Mouse (Mus musculus) heart, postnatal 25 days (tissue): Measurements from ENCODE around the gene Vmn1r86. TPM values are rescaled to one million over a fixed set of nuclear protein-coding genes. Genes with fewer than 3 reads are reported as not detected.
"Not testable (repeated sequence)": the region's sequence is repeated elsewhere in the genome, so short reads cannot be mapped to it uniquely, and the experiment has no call there.

ENCODE experiments used
- DNase-seq: peaks from one replicate; pipeline ENCODE4 v3.0.0; 2022; ENCODE audit warnings: low spot score
- intact Hi-C: fragments of 180-260 bp; cut with DNase I; formaldehyde crosslinking; loops from one replicate; pipeline ENCODE4 v1.15.1; 2025
- total RNA-seq, 2 experiments: library from RNA; stranded (reverse); gene quantifications; 2 replicates each; pipeline ENCODE4 v1.2.3; 2021

Gene Vmn1r86
- total RNA-seq = not detected

DNA sequence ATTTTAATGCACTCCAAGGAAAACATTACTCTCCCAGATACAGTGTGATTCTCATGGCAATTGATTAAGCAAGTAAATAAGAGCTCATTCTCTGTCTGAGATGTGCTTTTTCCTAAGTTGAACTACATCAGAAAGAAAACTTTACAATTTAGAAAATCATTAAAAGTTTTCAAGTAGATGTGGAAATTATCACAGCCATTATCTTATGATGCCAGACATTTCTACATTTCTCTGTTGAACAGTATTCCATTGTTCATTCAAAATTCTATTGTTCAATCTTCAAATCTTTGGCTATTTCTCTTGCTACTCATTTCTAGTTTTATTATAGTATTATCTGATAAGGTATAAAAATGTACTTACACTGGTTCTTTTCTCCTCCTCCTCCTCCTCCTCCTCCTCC lies at the start of gene Vmn1r86:
Gene Vmn1r86, minus strand, starts transcription at position 101 of the 400 bp plus-strand sequence.
- no peak for DNase-seq
- intact Hi-C loops = no loop called here

- intact Hi-C loops = no loop called here
- DNase-seq = no peak
Measured at GRCm38 (mm10) chr7:13159268-13159667, 39.6 kb upstream of the Vmn1r86 start, which contains the start of gene Vmn1r88. Gene Vmn1r88, plus strand, starts transcription at chr7:13159568.

DNA sequence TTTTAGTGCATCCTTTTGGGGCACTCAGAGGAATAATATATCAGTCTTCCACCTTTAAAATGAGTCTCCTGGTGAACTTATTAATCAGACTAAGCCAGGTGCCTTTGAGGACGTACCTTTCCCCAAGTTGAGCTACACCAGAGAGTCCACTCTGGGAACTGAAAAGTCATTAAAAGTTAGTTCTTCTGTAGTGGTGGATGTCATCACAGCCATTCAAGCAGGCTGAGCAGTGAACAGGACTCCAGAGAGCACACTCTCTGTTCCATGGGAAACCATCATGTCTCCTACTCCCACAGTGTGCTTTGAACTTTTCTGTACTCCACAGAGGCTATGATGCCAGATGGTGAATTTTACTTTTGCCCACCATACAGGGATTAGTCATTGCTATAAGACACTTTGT lies 20.3 kb upstream of the Vmn1r86 start, which contains the start of gene Vmn1r87:
Gene Vmn1r87, minus strand, starts transcription at position 101 of the 400 bp plus-strand sequence.
- intact Hi-C loops = no loop called here
- DNase-seq = no peak

DNA sequence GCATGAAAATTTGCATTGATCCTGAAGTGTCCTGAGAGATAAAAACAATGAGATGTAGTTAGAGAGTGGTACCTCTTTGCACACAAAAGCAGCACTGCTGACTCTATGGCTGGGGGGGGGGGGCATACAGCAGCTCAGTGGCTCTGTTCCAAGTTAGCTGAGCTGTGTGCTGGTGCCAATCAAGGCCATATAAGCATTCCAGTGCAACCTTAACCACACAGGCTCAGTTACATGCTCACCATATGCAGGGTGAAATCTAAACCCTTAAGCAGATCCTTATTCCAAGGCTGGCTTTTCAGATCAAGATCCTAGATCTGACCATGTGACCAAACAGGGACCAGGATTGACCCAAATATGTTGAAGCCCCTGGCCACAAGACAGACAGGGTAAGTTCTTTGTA lies 17.6 kb upstream of the Vmn1r86 start:
- intact Hi-C loops = no loop called here
- no peak for DNase-seq

GRCm38 (mm10) chr7:13131856-13132255 lies 12.1 kb upstream of the Vmn1r86 start:
- DNase-seq = no peak
- intact Hi-C loops = no loop called here

- intact Hi-C loops, DNase-seq: not testable (repeated sequence)
Measured at GRCm38 (mm10) chr7:13123554-13124153, 3.9 kb upstream of the Vmn1r86 start.

- intact Hi-C loops = no loop called here
- no peak for DNase-seq
Measured at GRCm38 (mm10) chr7:13095073-13095472, 24.6 kb downstream of the Vmn1r86 start, which contains the start of gene Vmn1r85. Gene Vmn1r85, minus strand, starts transcription at chr7:13095173.

DNA sequence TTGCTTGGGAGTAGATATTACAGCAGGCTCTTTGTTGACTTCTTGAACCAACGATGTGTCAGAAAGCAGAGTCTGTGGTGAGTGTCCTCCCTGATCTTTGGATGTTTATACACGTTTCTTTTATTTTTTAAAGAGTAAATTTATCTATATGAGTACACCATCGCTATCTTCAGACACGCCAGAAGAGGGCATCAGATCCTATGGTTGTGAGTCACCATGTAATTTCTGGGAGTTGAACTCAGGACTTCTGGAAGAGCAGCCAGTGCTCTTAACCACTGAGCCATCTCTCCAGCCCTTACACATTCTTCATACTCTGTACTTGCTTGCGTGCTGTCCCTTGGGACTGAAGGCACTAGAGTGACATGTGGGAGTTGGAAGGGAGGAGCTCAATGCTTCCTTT lies 47.4 kb downstream of the Vmn1r86 start:
- intact Hi-C loops = no loop called here
- no peak for DNase-seq

DNA sequence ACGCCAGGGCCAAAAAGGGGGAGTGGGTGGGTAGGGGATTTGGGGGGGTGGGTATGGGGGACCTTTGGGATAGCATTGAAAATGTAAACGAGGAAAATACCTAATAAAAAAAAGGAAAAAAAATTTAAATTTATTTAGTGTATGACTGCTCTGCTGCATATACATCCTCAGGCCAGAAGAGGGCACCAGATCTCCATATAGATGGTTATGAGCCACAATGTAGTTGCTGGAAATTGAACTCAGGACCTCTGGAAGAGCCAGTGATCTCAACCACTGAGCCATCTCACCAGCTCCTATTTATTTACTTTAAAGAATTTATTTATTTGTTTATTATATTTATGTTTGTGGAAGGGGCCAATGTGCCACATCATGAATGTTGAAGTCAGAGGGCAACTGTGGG lies 56.3 kb downstream of the Vmn1r86 start:
- DNase-seq, intact Hi-C loops: not testable (repeated sequence)

DNA sequence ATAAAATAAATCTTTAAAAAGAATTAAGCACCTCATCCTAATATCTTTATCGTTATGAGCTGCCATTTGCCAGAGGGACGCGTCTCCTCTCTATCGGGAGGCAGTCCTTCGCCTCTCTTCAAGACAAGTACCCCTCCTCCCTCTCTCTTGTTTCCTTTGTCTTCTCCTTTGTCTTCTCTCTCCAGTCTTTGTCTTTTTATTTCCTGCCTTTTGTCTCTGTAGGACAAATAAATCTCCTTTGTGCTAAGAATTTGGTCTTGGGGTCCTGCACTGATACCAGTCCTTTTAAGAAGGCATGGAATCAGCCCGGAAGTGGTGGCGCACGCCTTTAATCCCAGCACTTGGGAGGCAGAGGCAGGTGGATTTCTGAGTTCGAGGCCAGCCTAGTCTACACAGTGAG lies 60.2 kb downstream of the Vmn1r86 start:
- intact Hi-C loops = no loop called here
- no peak for DNase-seq

- no peak for DNase-seq
- intact Hi-C loops = no loop called here
Measured at GRCm38 (mm10) chr7:13056913-13057700, 62.6 kb downstream of the Vmn1r86 start.

- DNase-seq = peak; percentile 82
- intact Hi-C loops = loop anchor here (2.0 to 5.0 kb wide), 3 partner anchors 20 to 223 kb away; partner anchors contain the start of genes Chmp2a, Lig1, Rps5 and Zswim9
Measured at GRCm38 (mm10) chr7:13054287-13055010, 65.3 kb downstream of the Vmn1r86 start, which contains the start of gene Mzf1. Gene Mzf1, minus strand, starts transcription at chr7:13054764.

- intact Hi-C loops = loop anchor here (2.0 to 5.0 kb wide), 3 partner anchors 19 to 223 kb away; partner anchors contain the start of genes Chmp2a, Lig1, Rps5 and Zswim9
- no peak for DNase-seq
Measured at GRCm38 (mm10) chr7:13053961-13054286, 65.8 kb downstream of the Vmn1r86 start.

DNA sequence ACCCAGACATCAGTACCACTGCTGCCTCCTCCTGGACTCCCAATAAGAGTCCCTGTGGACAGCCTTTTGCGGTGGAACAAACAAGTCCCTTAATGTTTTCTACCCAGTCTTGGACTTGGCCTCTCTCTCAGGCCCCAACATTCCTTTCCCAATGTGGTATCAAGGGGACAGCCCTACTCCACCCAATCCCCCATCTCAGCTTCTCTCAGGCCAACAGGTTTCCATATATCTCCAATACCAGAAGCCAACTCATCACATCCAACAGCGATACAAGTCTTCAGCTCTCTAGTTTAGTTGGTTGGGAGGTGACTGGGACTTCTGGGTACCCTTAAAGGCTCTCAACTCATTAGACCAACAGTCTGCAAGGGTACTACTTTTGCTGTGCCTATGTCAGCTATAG lies 66.2 kb downstream of the Vmn1r86 start:
- intact Hi-C loops = loop anchor here (5.0 kb wide), 2 partner anchors 131 to 224 kb away; partner anchors contain the start of genes Lig1, Rps5 and Zswim9
- no peak for DNase-seq

DNA sequence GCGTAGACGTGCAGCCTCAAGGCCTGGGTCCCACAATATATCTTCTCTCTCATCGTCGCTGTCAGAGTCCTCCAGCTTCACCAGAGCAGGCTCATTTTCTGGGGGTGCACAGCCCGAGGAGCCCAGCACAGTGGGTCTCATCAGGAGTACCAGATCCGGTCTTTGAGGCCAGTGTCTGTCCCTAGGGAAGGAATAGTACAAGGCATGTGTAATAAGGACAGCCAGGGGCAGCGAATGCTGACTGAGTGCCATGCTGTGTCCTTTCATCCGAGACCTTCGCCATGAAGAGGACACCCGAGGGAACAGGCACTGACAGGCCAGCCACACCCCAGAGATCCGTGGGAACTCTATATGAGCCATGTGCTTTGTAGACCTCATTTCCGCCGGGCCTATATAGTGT lies 66.7 kb downstream of the Vmn1r86 start:
- intact Hi-C loops = loop anchor here (5.0 kb wide), 2 partner anchors 131 to 224 kb away; partner anchors contain the start of genes Lig1, Rps5 and Zswim9

More for the DNA sequence above, 66.7 kb downstream of the Vmn1r86 start:
- no peak for DNase-seq

Other genes starting within 250 kb of the Vmn1r86 start
- 1 to 10 TPM; 3.2 to 4.0 TPM for gene Zfp128, start 238.7 kb downstream of the Vmn1r86 start, total RNA-seq
- 1 to 10 TPM; 5.2 to 6.2 TPM for gene Zscan22, start 222.1 kb downstream of the Vmn1r86 start, total RNA-seq
- gene Rps5, start 197.6 kb downstream of the Vmn1r86 start, total RNA-seq = 100 to 1,000 TPM; 507 to 542 TPM
- under 1 TPM; 0.21 to 0.22 TPM for gene Rnf225, start 192.5 kb downstream of the Vmn1r86 start, total RNA-seq
- gene Zfp324, start 154.1 kb downstream of the Vmn1r86 start, total RNA-seq = 1 to 10 TPM; 3.2 to 4.6 TPM
- gene Zfp446, start 142.1 kb downstream of the Vmn1r86 start, total RNA-seq = 1 to 10 TPM; 2.5 to 3.0 TPM
- gene Slc27a5, start 121.7 kb downstream of the Vmn1r86 start, total RNA-seq = not detected
- gene Trim28, start 120.8 kb downstream of the Vmn1r86 start, total RNA-seq = 10 to 100 TPM; 86.8 to 96.2 TPM
- 10 to 100 TPM in 1 of 2 experiments, 1 to 10 TPM in 1; 7.3 to 10.9 TPM for gene Zbtb45, start 109.9 kb downstream of the Vmn1r86 start, total RNA-seq
- 100 to 1,000 TPM; 120 to 122 TPM for gene Chmp2a, start 85.1 kb downstream of the Vmn1r86 start, total RNA-seq
- gene Ube2m, start 81.6 kb downstream of the Vmn1r86 start, total RNA-seq = 100 to 1,000 TPM; 190 to 199 TPM
- gene Mzf1, start 65.2 kb downstream of the Vmn1r86 start, total RNA-seq = under 1 TPM; 0.39 to 0.48 TPM
- gene Vmn1r85, start 24.7 kb downstream of the Vmn1r86 start, total RNA-seq = not detected
- gene Vmn1r87, start 20.2 kb upstream of the Vmn1r86 start, total RNA-seq = not detected
- gene Vmn1r88, start 39.7 kb upstream of the Vmn1r86 start, total RNA-seq = under 1 TPM; 0.03 to 0.05 TPM
- not detected for gene Vmn1r89, start 93.1 kb upstream of the Vmn1r86 start, total RNA-seq
- 1 to 10 TPM; 3.9 to 4.0 TPM for gene Lig1, start 157.4 kb upstream of the Vmn1r86 start, total RNA-seq
- gene Zswim9, start 158.8 kb upstream of the Vmn1r86 start, total RNA-seq = 1 to 10 TPM; 7.6 to 7.8 TPM
- under 1 TPM in 1 of 2 experiments, not detected in 1; 0.10 TPM for gene Pla2g4c, start 204.7 kb upstream of the Vmn1r86 start, total RNA-seq